Mouse (Mus musculus): Measurements from ENCODE around the gene Fbxl16. TPM values are rescaled to one million over a fixed set of nuclear protein-coding genes. Genes with fewer than 3 reads are reported as not detected.

Gene Fbxl16
- polyA plus RNA-seq, 1 experiment from 2014 or later = 43.5 TPM

DNA sequence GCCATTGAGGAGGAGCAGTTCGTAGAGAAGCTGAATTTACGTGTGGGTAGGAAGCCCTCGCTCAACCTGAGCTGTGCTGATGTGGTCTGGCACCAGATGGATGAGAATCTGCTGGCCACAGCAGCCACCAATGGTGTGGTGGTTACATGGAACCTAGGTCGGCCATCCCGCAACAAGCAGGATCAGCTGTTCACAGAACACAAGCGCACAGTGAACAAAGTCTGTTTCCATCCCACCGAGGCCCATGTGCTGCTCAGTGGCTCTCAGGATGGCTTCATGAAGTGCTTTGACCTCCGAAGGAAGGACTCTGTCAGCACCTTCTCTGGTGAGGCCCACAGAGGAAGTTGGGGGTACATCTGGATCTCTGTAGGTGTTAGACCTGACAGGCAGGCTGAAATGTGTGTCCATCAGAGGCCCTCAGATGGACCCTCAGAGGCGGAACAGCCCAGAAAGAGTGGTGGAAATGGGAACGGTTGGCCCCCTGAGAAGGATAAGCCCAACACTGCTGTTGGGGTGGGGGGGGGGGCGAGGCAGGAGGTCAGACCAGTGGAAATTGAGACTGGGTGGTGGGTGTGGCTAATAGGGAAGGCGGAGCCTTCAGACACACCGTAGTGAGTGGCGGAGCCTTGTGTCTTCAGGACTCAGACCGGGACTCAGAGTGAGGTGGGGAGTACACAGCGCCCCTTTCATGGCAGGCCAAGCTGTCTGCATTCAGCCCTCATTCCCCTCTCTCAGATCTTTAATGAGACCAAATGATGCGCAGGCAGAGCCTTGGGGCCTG is 15.7 kb downstream of the Fbxl16 start:
- Histone ChIP-seq H3K27me3 (replicated peaks; ENCODE audit: control insufficient read depth, insufficient read depth, low read length) (peaks cover 7% of the 10 kb centered on the region; the same call in 1 of the 2 replicates), H3K4me2 (ENCODE audit: low read length) (peak overlapping the region; percentile 99), H3K4me3 (replicated peaks; ENCODE audit: low read length) (peak overlapping the region; percentile 72), H3K9ac (replicated peaks; ENCODE audit: low read depth, low read length) (peak overlapping the region; percentile 77; the same call in 1 of the 2 replicates), H3K9me3 (ENCODE audit: control insufficient read depth, low read length) (no peaks in the 10 kb centered on the region), H3K36me3 (ENCODE audit: control insufficient read depth, insufficient read depth) (peaks cover 12% of the 10 kb centered on the region; the same call in 1 of the 2 replicates), H3K27ac (ENCODE audit: low read length) (no peak overlapping the region), H3K4me1 (replicated peaks; ENCODE audit: control insufficient read depth, insufficient read depth, low read length) (peaks cover 50% of the 10 kb centered on the region)
- WGBS = 83% methylated on average over 17 of the region's 17 CpGs
- ATAC-seq = no peak

DNA sequence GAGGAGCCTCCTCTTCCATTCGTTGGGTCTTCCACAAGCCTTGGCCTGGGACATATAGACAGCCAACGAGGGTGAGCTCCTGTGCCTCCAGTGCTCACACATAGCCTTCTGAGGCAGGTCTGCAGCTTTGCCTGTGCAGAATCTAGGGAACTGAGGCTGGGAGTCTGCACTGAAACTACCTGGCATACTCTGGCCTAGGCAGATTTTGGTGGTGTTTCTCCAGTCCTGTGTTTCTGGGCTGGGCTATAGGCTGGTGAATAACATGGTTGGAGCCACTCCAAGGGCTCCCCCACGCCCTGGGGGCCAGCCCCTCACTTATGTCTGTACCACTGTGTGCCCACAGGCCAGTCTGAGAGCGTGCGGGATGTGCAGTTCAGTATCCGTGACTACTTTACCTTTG is 16.4 kb downstream of the Fbxl16 start:
- peaks cover 57% of the 10 kb centered on the region for H3K4me1 ChIP-seq (replicated peaks; ENCODE audit: control insufficient read depth, insufficient read depth, low read length)
- H3K9me3 ChIP-seq (ENCODE audit: control insufficient read depth, low read length) = no peaks in the 10 kb centered on the region
- peaks cover 10% of the 10 kb centered on the region; the same call in 1 of the 2 replicates for H3K36me3 ChIP-seq (ENCODE audit: control insufficient read depth, insufficient read depth)
- no peak for ATAC-seq
- no peak overlapping the region for H3K27ac ChIP-seq (ENCODE audit: low read length)
- WGBS = 92% methylated on average over 6 of the region's 6 CpGs
- no peak overlapping the region for H3K4me2 ChIP-seq (ENCODE audit: low read length)
- H3K27me3 ChIP-seq (replicated peaks; ENCODE audit: control insufficient read depth, insufficient read depth, low read length) = 0 out of 2 replicates have a peak, but pooled peaks cover 1% of the 10 kb centered on the region
- no peak overlapping the region for H3K4me3 ChIP-seq (replicated peaks; ENCODE audit: low read length)
- H3K9ac ChIP-seq (replicated peaks; ENCODE audit: low read depth, low read length) = no peak overlapping the region

DNA sequence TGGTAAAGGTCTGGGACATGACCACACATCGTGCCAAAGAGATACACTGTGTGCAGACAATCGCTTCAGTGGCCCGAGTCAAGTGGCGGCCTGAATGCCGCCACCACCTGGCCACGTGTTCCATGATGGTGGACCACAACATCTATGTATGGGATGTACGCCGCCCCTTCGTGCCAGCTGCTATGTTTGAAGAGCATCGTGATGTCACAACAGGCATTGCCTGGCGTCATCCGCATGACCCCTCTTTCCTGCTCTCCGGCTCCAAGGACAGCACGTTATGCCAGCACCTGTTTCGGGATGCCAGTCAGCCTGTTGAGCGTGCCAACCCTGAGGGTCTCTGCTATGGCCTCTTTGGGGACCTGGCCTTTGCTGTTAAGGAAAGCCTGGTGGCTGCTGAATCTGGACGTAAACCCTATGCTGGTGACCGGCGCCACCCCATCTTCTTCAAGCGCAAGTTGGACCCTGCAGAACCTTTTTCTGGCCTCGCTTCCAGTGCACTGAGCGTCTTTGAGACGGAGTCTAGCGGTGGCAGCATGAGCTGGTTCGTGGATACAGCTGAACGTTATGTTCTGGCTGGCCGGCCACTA is 17.2 kb downstream of the Fbxl16 start:
- no peaks in the 10 kb centered on the region for H3K27me3 ChIP-seq (replicated peaks; ENCODE audit: control insufficient read depth, insufficient read depth, low read length)
- H3K4me2 ChIP-seq (ENCODE audit: low read length) = no peak overlapping the region
- peaks cover 16% of the 10 kb centered on the region for H3K36me3 ChIP-seq (ENCODE audit: control insufficient read depth, insufficient read depth)
- H3K9ac ChIP-seq (replicated peaks; ENCODE audit: low read depth, low read length) = no peak overlapping the region
- no peak for ATAC-seq
- 93% methylated on average over 27 of the region's 27 CpGs for WGBS
- no peak overlapping the region for H3K27ac ChIP-seq (ENCODE audit: low read length)
- H3K9me3 ChIP-seq (ENCODE audit: control insufficient read depth, low read length) = no peaks in the 10 kb centered on the region
- H3K4me1 ChIP-seq (replicated peaks; ENCODE audit: control insufficient read depth, insufficient read depth, low read length) = peaks cover 64% of the 10 kb centered on the region
- H3K4me3 ChIP-seq (replicated peaks; ENCODE audit: low read length) = no peak overlapping the region

DNA sequence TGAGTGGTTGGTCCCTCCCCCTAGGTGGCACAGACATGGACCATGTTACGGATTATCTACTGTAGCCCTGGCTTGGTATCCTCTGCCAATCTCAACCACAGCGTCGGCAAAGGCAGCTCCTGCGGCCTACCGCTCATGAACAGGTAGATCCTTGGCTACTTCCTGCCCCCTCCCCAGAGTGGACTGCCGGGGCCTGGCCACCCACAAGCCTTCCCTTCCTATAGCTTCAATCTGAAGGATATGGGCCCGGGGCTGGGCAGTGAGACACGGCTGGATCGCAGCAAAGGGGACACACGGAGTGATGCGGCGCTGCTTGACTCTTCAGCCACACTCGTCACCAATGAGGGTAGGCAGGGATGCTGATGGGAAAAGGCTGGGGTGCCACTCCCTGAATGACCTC is 18.1 kb downstream of the Fbxl16 start:
- Histone ChIP-seq H3K4me3 (replicated peaks; ENCODE audit: low read length) (no peak overlapping the region), H3K9me3 (ENCODE audit: control insufficient read depth, low read length) (no peaks in the 10 kb centered on the region), H3K4me1 (replicated peaks; ENCODE audit: control insufficient read depth, insufficient read depth, low read length) (peaks cover 73% of the 10 kb centered on the region), H3K27ac (ENCODE audit: low read length) (no peak overlapping the region), H3K9ac (replicated peaks; ENCODE audit: low read depth, low read length) (no peak overlapping the region), H3K27me3 (replicated peaks; ENCODE audit: control insufficient read depth, insufficient read depth, low read length) (no peaks in the 10 kb centered on the region), H3K4me2 (ENCODE audit: low read length) (no peak overlapping the region), H3K36me3 (ENCODE audit: control insufficient read depth, insufficient read depth) (peaks cover 20% of the 10 kb centered on the region)
- WGBS = 93% methylated on average over 13 of the region's 13 CpGs
- ATAC-seq = no peak

DNA sequence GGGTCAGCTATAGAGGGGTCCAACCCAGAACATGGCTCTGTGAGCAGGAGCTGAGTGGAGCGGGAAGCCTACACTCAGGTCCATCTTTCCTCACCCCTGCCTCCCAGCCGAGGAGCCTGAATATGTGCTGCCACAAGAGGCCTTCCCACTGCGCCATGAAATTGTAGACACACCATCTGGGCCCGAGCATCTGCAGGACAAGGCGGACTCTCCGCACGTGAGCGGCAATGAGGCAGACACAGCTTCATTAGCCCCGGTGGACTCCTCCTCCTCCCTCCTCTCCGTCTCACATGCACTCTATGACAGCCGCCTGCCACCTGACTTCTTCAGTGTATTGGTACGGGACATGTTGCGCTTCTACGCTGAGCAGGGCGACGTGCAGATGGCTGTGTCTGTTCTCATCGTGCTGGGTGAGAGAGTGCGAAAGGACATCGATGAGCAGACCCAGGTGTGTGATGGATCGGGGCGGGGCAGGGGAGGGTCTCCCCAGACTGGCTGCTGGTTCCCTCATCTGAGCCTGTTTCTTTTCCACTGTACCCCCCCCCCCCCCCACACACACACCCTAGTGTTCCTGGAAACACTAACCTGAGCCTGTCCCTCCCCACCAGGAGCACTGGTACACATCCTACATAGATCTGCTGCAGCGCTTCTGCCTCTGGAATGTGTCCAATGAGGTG is 18.8 kb downstream of the Fbxl16 start:
- Histone ChIP-seq H3K36me3 (ENCODE audit: control insufficient read depth, insufficient read depth) (peaks cover 20% of the 10 kb centered on the region), H3K9me3 (ENCODE audit: control insufficient read depth, low read length) (no peaks in the 10 kb centered on the region), H3K9ac (replicated peaks; ENCODE audit: low read depth, low read length) (no peak overlapping the region), H3K4me3 (replicated peaks; ENCODE audit: low read length) (no peak overlapping the region), H3K4me2 (ENCODE audit: low read length) (no peak overlapping the region), H3K27me3 (replicated peaks; ENCODE audit: control insufficient read depth, insufficient read depth, low read length) (no peaks in the 10 kb centered on the region), H3K27ac (ENCODE audit: low read length) (no peak overlapping the region), H3K4me1 (replicated peaks; ENCODE audit: control insufficient read depth, insufficient read depth, low read length) (peaks cover 76% of the 10 kb centered on the region)
- ATAC-seq = no peak
- 92% methylated on average over 22 of the region's 22 CpGs for WGBS

DNA sequence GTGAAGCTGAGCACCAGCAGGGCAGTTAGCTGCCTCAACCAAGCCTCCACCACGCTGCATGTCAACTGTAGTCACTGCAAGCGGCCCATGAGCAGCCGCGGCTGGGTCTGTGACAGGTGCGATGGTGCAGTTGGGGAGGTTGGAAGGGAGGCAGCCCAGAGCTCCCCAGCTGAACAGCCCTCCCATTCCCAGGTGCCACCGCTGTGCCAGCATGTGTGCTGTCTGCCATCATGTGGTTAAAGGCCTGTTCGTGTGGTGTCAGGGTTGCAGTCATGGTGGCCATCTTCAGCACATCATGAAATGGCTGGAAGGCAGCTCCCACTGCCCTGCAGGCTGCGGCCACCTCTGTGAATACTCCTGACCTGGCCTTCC is 19.3 kb downstream of the Fbxl16 start:
- 85% methylated on average over 8 of the region's 8 CpGs for WGBS
- H3K27me3 ChIP-seq (replicated peaks; ENCODE audit: control insufficient read depth, insufficient read depth, low read length) = no peaks in the 10 kb centered on the region
- no peaks in the 10 kb centered on the region for H3K9me3 ChIP-seq (ENCODE audit: control insufficient read depth, low read length)
- H3K4me3 ChIP-seq (replicated peaks; ENCODE audit: low read length) = peak overlapping the region; percentile 66
- H3K27ac ChIP-seq (ENCODE audit: low read length) = peak overlapping the region; percentile 93
- peak overlapping the region; percentile 93 for H3K4me2 ChIP-seq (ENCODE audit: low read length)
- H3K4me1 ChIP-seq (replicated peaks; ENCODE audit: control insufficient read depth, insufficient read depth, low read length) = peaks cover 76% of the 10 kb centered on the region
- H3K9ac ChIP-seq (replicated peaks; ENCODE audit: low read depth, low read length) = peak overlapping the region; percentile 80
- peaks cover 20% of the 10 kb centered on the region for H3K36me3 ChIP-seq (ENCODE audit: control insufficient read depth, insufficient read depth)
- no peak for ATAC-seq

DNA sequence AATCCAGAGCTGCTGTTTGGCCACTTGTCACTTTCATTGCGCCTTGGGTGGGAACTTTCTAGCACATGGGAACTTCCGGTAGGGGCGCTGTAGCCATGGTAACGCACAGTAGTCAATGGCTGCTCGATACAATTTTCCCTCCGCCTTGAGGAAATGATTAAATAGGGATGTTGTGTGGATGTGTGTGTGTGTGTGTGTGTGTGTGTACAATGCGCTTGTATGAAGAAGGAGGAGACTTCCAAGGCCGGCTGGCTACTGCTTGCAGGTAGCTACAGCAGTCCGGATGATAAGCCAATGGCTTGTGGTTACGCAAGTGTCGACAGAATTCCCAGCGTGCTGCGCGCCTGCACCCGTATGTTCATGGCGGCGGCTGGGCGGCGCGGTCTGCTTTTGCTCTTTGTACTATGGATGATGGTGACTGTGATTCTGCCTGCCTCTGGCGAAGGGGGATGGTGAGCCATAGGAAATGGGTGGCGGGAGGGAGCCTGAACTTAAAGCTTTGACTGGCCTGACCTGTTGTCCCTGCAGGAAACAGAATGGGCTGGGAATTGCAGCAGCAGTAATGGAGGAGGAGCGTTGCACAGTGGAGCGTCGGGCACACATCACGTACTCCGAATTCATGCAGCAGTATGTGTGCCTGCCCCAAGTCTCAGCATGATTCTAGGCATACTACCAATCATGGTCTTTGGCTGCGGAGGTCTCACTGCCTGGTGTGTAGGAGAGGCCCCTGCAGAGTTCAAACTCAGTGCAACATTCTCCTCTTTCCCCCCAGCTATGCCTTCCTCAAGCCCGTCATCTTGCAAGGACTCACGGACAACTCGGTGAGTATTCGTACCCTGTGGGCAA is 20.1 kb downstream of the Fbxl16 start, which contains the start of gene Jmjd8:
Jmjd8 (plus strand) TSS at position 156 of the 846 bp plus-strand sequence.
- Histone ChIP-seq H3K9me3 (ENCODE audit: control insufficient read depth, low read length) (no peaks in the 10 kb centered on the region), H3K27ac (ENCODE audit: low read length) (peak within 1 kb of the TSS; percentile 93), H3K4me1 (replicated peaks; ENCODE audit: control insufficient read depth, insufficient read depth, low read length) (peaks cover 79% of the 10 kb centered on the region), H3K27me3 (replicated peaks; ENCODE audit: control insufficient read depth, insufficient read depth, low read length) (no peaks in the 10 kb centered on the region), H3K4me3 (replicated peaks; ENCODE audit: low read length) (peak within 1 kb of the TSS; percentile 66), H3K4me2 (ENCODE audit: low read length) (peak within 1 kb of the TSS; percentile 93), H3K36me3 (ENCODE audit: control insufficient read depth, insufficient read depth) (peaks cover 20% of the 10 kb centered on the region), H3K9ac (replicated peaks; ENCODE audit: low read depth, low read length) (peak within 1 kb of the TSS; percentile 80)
- WGBS = 1% methylated on average over 32 of the region's 32 CpGs
- ATAC-seq = peak; percentile 73

DNA sequence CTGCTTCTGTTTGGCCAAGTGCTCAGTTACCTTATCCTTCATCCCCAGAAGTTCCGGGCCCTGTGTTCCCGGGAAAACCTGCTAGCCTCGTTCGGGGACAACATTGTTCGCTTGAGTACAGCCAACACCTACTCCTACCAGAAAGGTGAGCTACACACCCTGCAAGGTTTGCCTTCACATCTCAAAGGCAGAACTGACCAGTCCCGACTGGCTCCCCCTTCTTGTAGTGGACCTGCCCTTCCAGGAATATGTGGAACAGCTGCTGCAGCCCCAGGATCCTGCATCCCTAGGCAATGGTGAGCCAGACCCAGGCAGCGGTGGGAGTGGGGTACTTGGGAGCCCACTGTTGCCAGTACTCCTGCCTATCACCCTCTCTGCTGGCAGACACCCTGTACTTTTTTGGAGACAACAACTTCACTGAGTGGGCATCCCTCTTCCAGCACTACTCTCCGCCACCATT is 20.7 kb downstream of the Fbxl16 start:
- WGBS = 41% methylated on average over 8 of the region's 8 CpGs
- Histone ChIP-seq H3K27me3 (replicated peaks; ENCODE audit: control insufficient read depth, insufficient read depth, low read length) (no peaks in the 10 kb centered on the region), H3K36me3 (ENCODE audit: control insufficient read depth, insufficient read depth) (peaks cover 20% of the 10 kb centered on the region), H3K4me1 (replicated peaks; ENCODE audit: control insufficient read depth, insufficient read depth, low read length) (peaks cover 79% of the 10 kb centered on the region), H3K27ac (ENCODE audit: low read length) (peak overlapping the region; percentile 93), H3K9ac (replicated peaks; ENCODE audit: low read depth, low read length) (peak overlapping the region; percentile 80), H3K9me3 (ENCODE audit: control insufficient read depth, low read length) (no peaks in the 10 kb centered on the region), H3K4me3 (replicated peaks; ENCODE audit: low read length) (peak overlapping the region; percentile 66), H3K4me2 (ENCODE audit: low read length) (peak overlapping the region; percentile 93)
- no peak for ATAC-seq
